Mouse (Mus musculus): ENCODE data around the gene Rbm12. TPM values are rescaled to one million over a fixed set of nuclear protein-coding genes. Genes with fewer than 3 reads are reported as not detected.

The Rbm12 gene
- polyA plus RNA-seq (2014; fragmentation: Nextera tagmentation; extraction: Ambion mirVana) = 36.9 and 41.2 TPM in 2 replicates

GRCm38 (mm10) chr2:156111358-156112079 is at the start of gene Rbm12, which contains the start of gene Cpne1:
Gene Rbm12, minus strand, starts transcription at chr2:156111978.
Gene Cpne1, minus strand, starts transcription at chr2:156111965.
- peak within 1 kb of the TSS; percentile 81 for H3K4me2 ChIP-seq
- DNase-seq (peak; percentile 97), ATAC-seq (ENCODE audit: insufficient read depth) (peak; percentile 93)
- H3K4me3 ChIP-seq (ENCODE audit: low read depth, low read length) = peak within 1 kb of the TSS; percentile 95
- TF ChIP-seq CTCF (IDR thresholded peaks at IDR 0.05; ENCODE audit: low read depth) = no peak
- no peaks in the 10 kb centered on the region for H3K9me3 ChIP-seq (ENCODE audit: low read depth, low read length)
- H3K27ac ChIP-seq (ENCODE audit: low read depth) = peak within 1 kb of the TSS; percentile 94
- peaks cover 8% of the 10 kb centered on the region for H3K4me1 ChIP-seq (ENCODE audit: insufficient read depth)
- under 1% methylated on average over 74 of the region's 74 CpGs for WGBS
- peak within 1 kb of the TSS; percentile 98 for H3K9ac ChIP-seq
- H3K27me3 ChIP-seq (ENCODE audit: insufficient read depth, low read length) = no peaks in the 10 kb centered on the region
- H3K36me3 ChIP-seq (ENCODE audit: insufficient read depth) = peaks cover 8% of the 10 kb centered on the region; the same call in 1 of the 2 replicates

DNA sequence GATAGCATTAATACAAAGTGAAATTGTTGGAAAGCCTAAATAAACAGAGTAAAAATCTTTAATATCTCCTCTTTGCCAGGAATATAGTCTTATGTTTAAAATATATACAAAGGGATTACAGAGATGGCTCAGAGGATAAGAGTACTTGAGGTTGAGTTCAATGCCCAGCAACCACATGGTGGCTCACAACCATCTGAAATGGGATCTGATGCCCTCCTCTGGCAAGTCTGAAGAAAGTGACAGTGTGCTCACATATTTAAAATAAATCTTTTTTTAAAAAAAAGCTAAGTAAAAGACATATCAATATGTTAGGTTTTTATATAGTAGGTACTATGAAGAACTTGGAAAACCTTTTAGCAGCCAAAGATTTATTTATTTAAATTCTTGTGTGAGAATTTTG is 39.8 kb upstream of the Rbm12 start:
- H3K27me3 ChIP-seq (ENCODE audit: insufficient read depth, low read length) = no peaks in the 10 kb centered on the region
- ATAC-seq (ENCODE audit: insufficient read depth) = no peak
- TF ChIP-seq CTCF (IDR thresholded peaks at IDR 0.05; ENCODE audit: low read depth) = no peak
- H3K4me1 ChIP-seq (ENCODE audit: insufficient read depth) = no peaks in the 10 kb centered on the region
- H3K4me2 ChIP-seq = no peak overlapping the region
- H3K27ac ChIP-seq (ENCODE audit: low read depth) = no peak overlapping the region
- no peaks in the 10 kb centered on the region for H3K9me3 ChIP-seq (ENCODE audit: low read depth, low read length)
- H3K9ac ChIP-seq = no peak overlapping the region
- DNase-seq = no peak
- H3K4me3 ChIP-seq (ENCODE audit: low read depth, low read length) = no peak overlapping the region
- H3K36me3 ChIP-seq (ENCODE audit: insufficient read depth) = peaks cover 86% of the 10 kb centered on the region

GRCm38 (mm10) chr2:156147316-156147915 is 35.6 kb upstream of the Rbm12 start:
- no peak overlapping the region for H3K4me2 ChIP-seq
- H3K4me1 ChIP-seq (ENCODE audit: insufficient read depth) = no peaks in the 10 kb centered on the region
- no peak for TF ChIP-seq CTCF (IDR thresholded peaks at IDR 0.05; ENCODE audit: low read depth)
- H3K27me3 ChIP-seq (ENCODE audit: insufficient read depth, low read length) = no peaks in the 10 kb centered on the region
- H3K9me3 ChIP-seq (ENCODE audit: low read depth, low read length) = no peaks in the 10 kb centered on the region
- DNase-seq (no peak), ATAC-seq (ENCODE audit: insufficient read depth) (no peak)
- H3K27ac ChIP-seq (ENCODE audit: low read depth) = no peak overlapping the region
- H3K4me3 ChIP-seq (ENCODE audit: low read depth, low read length) = no peak overlapping the region
- H3K9ac ChIP-seq = no peak overlapping the region
- WGBS = 88% methylated on average over 3 of the region's 3 CpGs
- H3K36me3 ChIP-seq (ENCODE audit: insufficient read depth) = peaks cover 57% of the 10 kb centered on the region

- no peaks in the 10 kb centered on the region for H3K4me1 ChIP-seq (ENCODE audit: insufficient read depth)
- H3K36me3 ChIP-seq (ENCODE audit: insufficient read depth) = peaks cover 52% of the 10 kb centered on the region
- H3K9me3 ChIP-seq (ENCODE audit: low read depth, low read length) = no peaks in the 10 kb centered on the region
- H3K4me3 ChIP-seq (ENCODE audit: low read depth, low read length) = no peak overlapping the region
- WGBS = 63% methylated on average over 5 of the region's 5 CpGs
- TF ChIP-seq CTCF (IDR thresholded peaks at IDR 0.05; ENCODE audit: low read depth) = no peak
- no peak for ATAC-seq (ENCODE audit: insufficient read depth)
- DNase-seq = peak; percentile 38
- no peak overlapping the region for H3K9ac ChIP-seq
- no peaks in the 10 kb centered on the region for H3K27me3 ChIP-seq (ENCODE audit: insufficient read depth, low read length)
- H3K27ac ChIP-seq (ENCODE audit: low read depth) = no peak overlapping the region
- no peak overlapping the region for H3K4me2 ChIP-seq
Measured at GRCm38 (mm10) chr2:156146272-156146989, 34.7 kb upstream of the Rbm12 start.

- Histone ChIP-seq H3K4me2 (peak overlapping the region; percentile 80), H3K27me3 (ENCODE audit: insufficient read depth, low read length) (no peaks in the 10 kb centered on the region), H3K4me3 (ENCODE audit: low read depth, low read length) (no peak overlapping the region), H3K9me3 (ENCODE audit: low read depth, low read length) (no peaks in the 10 kb centered on the region), H3K36me3 (ENCODE audit: insufficient read depth) (peaks cover 46% of the 10 kb centered on the region), H3K27ac (ENCODE audit: low read depth) (no peak overlapping the region), H3K9ac (no peak overlapping the region), H3K4me1 (ENCODE audit: insufficient read depth) (no peaks in the 10 kb centered on the region)
- DNase-seq = peak; percentile 24
- ATAC-seq (ENCODE audit: insufficient read depth) = no peak
- TF ChIP-seq CTCF (IDR thresholded peaks at IDR 0.05; ENCODE audit: low read depth) = no peak
- WGBS = 47% methylated on average over 11 of the region's 11 CpGs
Measured at GRCm38 (mm10) chr2:156145486-156146130, 33.8 kb upstream of the Rbm12 start.

- Histone ChIP-seq H3K4me3 (ENCODE audit: low read depth, low read length) (peak within 1 kb of the TSS; percentile 83), H3K9ac (peak within 1 kb of the TSS; percentile 89), H3K4me1 (ENCODE audit: insufficient read depth) (no peaks in the 10 kb centered on the region), H3K27ac (ENCODE audit: low read depth) (peak within 1 kb of the TSS; percentile 94), H3K9me3 (ENCODE audit: low read depth, low read length) (no peaks in the 10 kb centered on the region), H3K36me3 (ENCODE audit: insufficient read depth) (peaks cover 40% of the 10 kb centered on the region), H3K4me2 (peak within 1 kb of the TSS; percentile 80), H3K27me3 (ENCODE audit: insufficient read depth, low read length) (no peaks in the 10 kb centered on the region)
- ATAC-seq (ENCODE audit: insufficient read depth) (peak; percentile 97), DNase-seq (peak; percentile 98)
- under 1% methylated on average over 70 of the region's 70 CpGs for WGBS
- peak; percentile 67 for TF ChIP-seq CTCF (IDR thresholded peaks at IDR 0.05; ENCODE audit: low read depth)
Measured at GRCm38 (mm10) chr2:156143953-156144724, 32.4 kb upstream of the Rbm12 start, which contains the start of the genes Romo1 and Nfs1. Gene Romo1, plus strand, starts transcription at chr2:156144039. Gene Nfs1, minus strand, starts transcription at chr2:156144186.
